Mouse (Mus musculus) E14TG2a.4 (cell line): Measurements from ENCODE around the gene Spata31d1a.
A peak's percentile ranks its signal among the peaks of the same experiment; 100 is the strongest.

Source experiments
- H3K27me3 ChIP-seq: 2 replicates; pipeline ENCODE4 v1.6.1; 2014; ENCODE audit warnings: low read length, control low read depth; ENCODE audit not compliant: insufficient read depth
- H3K36me3 ChIP-seq: 2 replicates; pipeline ENCODE4 v1.6.1; 2014; ENCODE audit warnings: low read length, control low read depth; ENCODE audit not compliant: insufficient read depth
- H3K4me1 ChIP-seq: replicated peaks from 2 replicates; pipeline ENCODE4 v1.6.1; 2014; ENCODE audit warnings: low read depth, low read length, control low read depth
- H3K4me3 ChIP-seq: replicated peaks from 2 replicates; pipeline ENCODE4 v1.5.1; 2014; ENCODE audit warnings: mild to moderate bottlenecking, low read length
- H3K9me3 ChIP-seq: 2 replicates; pipeline ENCODE4 v1.6.1; 2014; ENCODE audit warnings: low read length, control low read depth
- CTCF ChIP-seq: conservative IDR thresholded peaks from 2 replicates; pipeline ENCODE4 v1.5.1; 2014; ENCODE audit warnings: low read length
- NANOG ChIP-seq: IDR thresholded peaks from 2 replicates; pipeline ENCODE4 v1.6.1; 2014; ENCODE audit warnings: borderline replicate concordance, low read length, mixed read lengths
- POU5F1 ChIP-seq: IDR thresholded peaks from 2 replicates; pipeline ENCODE4 v1.6.1; 2014; ENCODE audit warnings: low read length, borderline replicate concordance

The Spata31d1a gene

GRCm38 (mm10) chr13:59710230-59710629, at the start of gene Spata31d1a:
TSS of gene Spata31d1a (minus strand) at chr13:59710330.
- H3K9me3 ChIP-seq: no peaks in the 10 kb centered on the region
- TF ChIP-seq POU5F1 (no peak), CTCF (no peak), NANOG (no peak)
- peaks cover 73% of the 10 kb centered on the region for H3K4me1 ChIP-seq
- peak within 1 kb of the TSS; percentile 76 for H3K4me3 ChIP-seq
- no peaks in the 10 kb centered on the region for H3K36me3 ChIP-seq
- peaks cover 18% of the 10 kb centered on the region; the same call in 1 of the 2 replicates for H3K27me3 ChIP-seq

GRCm38 (mm10) chr13:59756906-59757305, 46.8 kb upstream of the Spata31d1a start:
- Histone ChIP-seq H3K27me3 (no peaks in the 10 kb centered on the region), H3K4me3 (no peak overlapping the region), H3K4me1 (no peaks in the 10 kb centered on the region), H3K36me3 (peaks cover 67% of the 10 kb centered on the region), H3K9me3 (no peaks in the 10 kb centered on the region)
- TF ChIP-seq NANOG (no peak), CTCF (no peak), POU5F1 (no peak)

GRCm38 (mm10) chr13:59750310-59750709, 40.2 kb upstream of the Spata31d1a start:
- peaks cover 22% of the 10 kb centered on the region for H3K4me1 ChIP-seq
- TF ChIP-seq CTCF: no peak
- no peak for TF ChIP-seq NANOG
- no peak for TF ChIP-seq POU5F1
- H3K9me3 ChIP-seq: no peaks in the 10 kb centered on the region
- H3K27me3 ChIP-seq: no peaks in the 10 kb centered on the region
- H3K4me3 ChIP-seq: no peak overlapping the region
- H3K36me3 ChIP-seq: peaks cover 12% of the 10 kb centered on the region

- H3K9me3 ChIP-seq: no peaks in the 10 kb centered on the region
- no peak within 1 kb of the TSS for H3K4me3 ChIP-seq
- H3K4me1 ChIP-seq: peaks cover 22% of the 10 kb centered on the region
- H3K36me3 ChIP-seq: no peaks in the 10 kb centered on the region
- TF ChIP-seq CTCF: no peak
- TF ChIP-seq POU5F1: no peak
- TF ChIP-seq NANOG: no peak
- H3K27me3 ChIP-seq: no peaks in the 10 kb centered on the region
These were observed 36.6 kb upstream of the Spata31d1a start, which contains the start of gene 1700014D04Rik for GRCm38 (mm10) chr13:59746711-59747110. TSS of gene 1700014D04Rik (minus strand) at chr13:59746752.

GRCm38 (mm10) chr13:59746164-59746563, 36.0 kb upstream of the Spata31d1a start:
- no peaks in the 10 kb centered on the region for H3K27me3 ChIP-seq
- TF ChIP-seq CTCF (no peak), NANOG (no peak), POU5F1 (no peak)
- H3K4me1 ChIP-seq: peaks cover 17% of the 10 kb centered on the region
- no peaks in the 10 kb centered on the region for H3K9me3 ChIP-seq
- no peak overlapping the region for H3K4me3 ChIP-seq
- H3K36me3 ChIP-seq: no peaks in the 10 kb centered on the region

- Histone ChIP-seq H3K9me3 (no peaks in the 10 kb centered on the region), H3K27me3 (no peaks in the 10 kb centered on the region), H3K36me3 (no peaks in the 10 kb centered on the region), H3K4me1 (peaks cover 10% of the 10 kb centered on the region), H3K4me3 (no peak overlapping the region)
- TF ChIP-seq POU5F1 (no peak), CTCF (no peak), NANOG (no peak)
These were observed 35.3 kb upstream of the Spata31d1a start for GRCm38 (mm10) chr13:59745462-59745861.

- Histone ChIP-seq H3K36me3 (no peaks in the 10 kb centered on the region), H3K27me3 (no peaks in the 10 kb centered on the region), H3K4me1 (peaks cover 5% of the 10 kb centered on the region), H3K9me3 (no peaks in the 10 kb centered on the region), H3K4me3 (no peak overlapping the region)
- no peak for TF ChIP-seq POU5F1
- no peak for TF ChIP-seq NANOG
- peak; percentile 17; the same call in 1 of the 2 replicates for TF ChIP-seq CTCF
These were observed 31.6 kb upstream of the Spata31d1a start for GRCm38 (mm10) chr13:59741697-59742096.

- TF ChIP-seq POU5F1 (no peak), NANOG (no peak), CTCF (no peak)
- no peaks in the 10 kb centered on the region for H3K9me3 ChIP-seq
- H3K27me3 ChIP-seq: no peaks in the 10 kb centered on the region
- no peaks in the 10 kb centered on the region for H3K4me1 ChIP-seq
- H3K36me3 ChIP-seq: no peaks in the 10 kb centered on the region
- H3K4me3 ChIP-seq: no peak overlapping the region
These were observed 31.0 kb upstream of the Spata31d1a start for GRCm38 (mm10) chr13:59741096-59741495.

GRCm38 (mm10) chr13:59739397-59739796, 29.3 kb upstream of the Spata31d1a start:
- TF ChIP-seq POU5F1 (no peak), NANOG (no peak), CTCF (no peak)
- Histone ChIP-seq H3K9me3 (no peaks in the 10 kb centered on the region), H3K27me3 (no peaks in the 10 kb centered on the region), H3K4me1 (peaks cover 13% of the 10 kb centered on the region), H3K36me3 (no peaks in the 10 kb centered on the region), H3K4me3 (no peak overlapping the region)
